Mouse (Mus musculus): ENCODE measurements around the gene Tnfsfm13. TPM values are rescaled to one million over a fixed set of nuclear protein-coding genes. Genes with fewer than 3 reads are reported as not detected.
"Not testable (repeated sequence)": the region's sequence is repeated elsewhere in the genome, so short reads cannot be mapped to it uniquely, and the experiment has no call there.

Gene Tnfsfm13
- total RNA-seq, 2 experiments from 2014 or later: 2.9 to 4.5 TPM

- DNase-seq: no peak
These were observed 8.7 kb upstream of the Tnfsfm13 start for GRCm38 (mm10) chr11:69704613-69705010.

DNA sequence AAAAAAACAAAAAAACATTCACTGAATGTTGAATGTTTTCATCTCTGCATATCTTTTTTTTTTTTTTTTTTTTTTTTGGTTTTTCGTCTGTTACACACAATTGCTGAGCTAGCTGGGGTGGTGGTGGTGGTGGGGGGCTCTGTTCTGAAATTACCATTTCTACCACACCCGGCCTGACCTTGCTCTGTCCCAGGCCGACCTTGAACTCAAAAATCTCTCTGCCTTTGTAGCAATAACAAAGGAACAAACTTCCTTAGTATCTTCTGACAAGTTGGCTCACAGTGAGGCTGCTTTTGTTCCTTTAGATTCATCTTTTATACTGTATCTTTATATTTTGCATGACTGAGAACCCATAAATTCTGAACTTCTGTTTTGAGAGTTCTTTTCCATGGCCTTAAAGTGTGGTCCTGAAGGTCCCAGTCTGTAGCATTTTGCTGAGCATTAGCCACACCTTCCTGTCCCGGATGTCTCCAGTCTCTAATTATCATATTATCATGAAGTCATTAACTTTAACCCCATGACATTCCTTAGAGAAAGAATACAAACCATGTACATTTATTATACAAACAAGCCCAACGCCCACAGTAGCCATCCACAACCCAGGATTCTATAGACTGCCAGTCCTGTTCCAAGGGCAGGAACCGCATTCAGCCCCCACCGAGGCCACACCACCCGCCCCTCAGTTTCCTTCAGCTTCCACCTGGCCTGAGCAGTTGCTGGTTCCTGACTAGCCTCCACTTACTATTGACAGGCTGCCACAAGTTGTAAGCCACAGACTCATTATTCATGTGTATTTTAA, 8.1 kb upstream of the Tnfsfm13 start:
- DNase-seq: no peak

GRCm38 (mm10) chr11:69703381-69703780, 7.5 kb upstream of the Tnfsfm13 start:
- not testable (repeated sequence) for DNase-seq

- not testable (repeated sequence) for DNase-seq
These were observed 7.0 kb upstream of the Tnfsfm13 start for GRCm38 (mm10) chr11:69702886-69703285.

- DNase-seq: no peak
These were observed 3.7 kb upstream of the Tnfsfm13 start for GRCm38 (mm10) chr11:69699595-69699994.

DNA sequence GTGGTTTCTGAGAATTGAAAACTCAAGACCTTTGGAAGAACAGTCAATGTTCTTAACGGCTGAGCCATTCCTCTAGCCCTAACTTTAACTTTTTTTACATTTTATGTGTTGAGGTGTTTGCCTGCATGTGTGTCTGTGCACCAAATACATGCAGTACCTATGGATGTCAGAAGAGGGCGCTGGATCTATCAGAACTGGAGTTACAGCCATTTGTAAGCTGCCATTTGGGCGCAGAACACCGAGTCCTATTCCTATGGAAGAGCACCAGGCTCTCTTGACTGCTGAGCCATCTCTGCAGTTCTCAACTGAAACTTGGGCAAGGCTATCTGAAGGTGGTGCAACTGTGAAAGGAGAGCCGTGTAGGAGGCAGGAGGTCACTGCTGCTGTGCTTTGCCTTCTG, 2.7 kb upstream of the Tnfsfm13 start:
- DNase-seq: no peak

- no peak for DNase-seq
These were observed 1.5 kb upstream of the Tnfsfm13 start for GRCm38 (mm10) chr11:69697396-69697795.

DNA sequence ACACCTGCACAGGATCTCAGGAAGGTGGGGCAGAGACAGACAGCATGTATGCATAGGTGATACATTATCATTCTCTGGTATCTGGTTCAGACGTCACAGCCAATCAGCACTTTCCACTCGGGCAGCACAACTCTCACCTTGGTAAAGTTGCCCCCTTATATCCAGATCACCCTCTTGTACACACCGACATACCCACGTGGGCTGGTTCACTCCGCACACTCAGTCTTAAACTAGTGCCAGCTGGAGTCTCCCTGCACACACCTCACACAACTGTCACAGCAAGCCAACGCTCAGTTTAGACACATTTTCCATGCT, 895 bp downstream of the Tnfsfm13 start:
- no peak for DNase-seq

- no peak for DNase-seq
These were observed 2.4 kb downstream of the Tnfsfm13 start for GRCm38 (mm10) chr11:69693421-69693965.

DNA sequence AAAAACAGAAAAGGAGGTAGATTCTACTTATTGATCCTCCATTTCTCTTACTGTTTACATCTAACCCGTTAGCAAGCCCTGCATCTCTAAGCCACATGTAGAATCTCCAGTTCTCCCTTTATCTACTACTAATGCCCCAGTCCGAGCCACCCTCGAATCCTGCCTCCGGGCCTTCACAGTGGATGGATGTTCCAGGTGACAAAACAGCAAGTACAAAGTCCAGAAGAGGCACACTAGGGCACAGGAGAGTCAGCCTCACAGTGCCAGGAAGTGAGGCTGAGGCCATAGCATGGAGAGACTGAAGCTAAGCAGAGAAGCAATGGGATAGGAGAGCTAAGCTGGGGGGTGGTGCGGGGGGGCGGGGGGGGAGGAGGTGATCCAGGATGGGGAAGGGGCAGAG, 3.0 kb downstream of the Tnfsfm13 start:
- DNase-seq: no peak

DNA sequence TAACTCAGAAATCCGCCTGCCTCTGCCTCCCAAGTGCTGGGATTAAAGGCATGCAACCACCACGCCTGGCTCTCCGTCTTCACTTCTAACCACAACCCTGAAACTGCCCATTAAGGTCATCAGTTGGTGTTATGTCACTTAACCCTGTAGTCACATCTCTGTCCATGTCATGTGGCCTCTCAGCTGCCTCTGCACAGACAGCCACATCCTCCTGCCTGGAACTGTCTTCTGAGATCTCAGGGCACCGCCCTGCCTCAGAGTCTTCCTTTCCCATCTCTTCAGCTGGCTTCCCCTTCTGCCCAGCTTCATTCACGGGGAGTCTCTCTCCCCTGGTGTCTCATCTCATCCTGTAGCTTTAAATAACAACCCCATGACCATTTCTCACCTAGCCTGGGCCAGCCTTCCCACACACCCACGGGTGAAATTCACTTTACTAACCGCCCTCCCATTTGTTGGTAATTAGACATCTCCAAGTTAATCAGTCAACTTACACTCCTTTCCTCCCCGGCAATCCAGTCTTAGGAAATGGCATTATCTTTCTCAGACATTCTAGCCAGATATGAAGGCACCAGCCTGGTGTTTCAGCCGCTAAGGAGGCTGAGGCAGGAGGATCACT, 3.6 kb downstream of the Tnfsfm13 start:
- no peak for DNase-seq

GRCm38 (mm10) chr11:69689891-69690290, 6.0 kb downstream of the Tnfsfm13 start:
- no peak for DNase-seq

- no peak for DNase-seq
These were observed 8.8 kb downstream of the Tnfsfm13 start for GRCm38 (mm10) chr11:69687061-69687460.

DNA sequence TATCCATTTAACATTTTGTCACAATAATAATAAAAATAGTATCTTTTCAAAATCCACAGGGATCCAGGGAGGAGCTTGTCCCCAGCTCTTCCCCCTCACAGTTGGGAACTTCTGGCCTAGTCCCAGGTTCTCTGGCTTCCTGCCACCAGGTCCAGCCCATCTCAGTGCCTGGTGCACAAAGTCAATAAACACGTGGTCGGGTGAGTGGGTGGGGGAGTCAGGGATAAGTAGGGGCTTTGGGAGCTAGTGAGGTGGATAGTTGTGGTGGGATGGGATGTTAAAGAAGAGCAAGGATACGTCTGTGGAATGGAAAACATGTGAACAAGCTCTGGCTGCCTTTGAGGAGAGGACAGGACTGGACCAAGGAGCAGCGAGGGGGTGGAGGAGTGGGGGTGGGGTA, 9.5 kb downstream of the Tnfsfm13 start:
- DNase-seq: peak; percentile 92

- peak; percentile 71 for DNase-seq
These were observed 10.3 kb downstream of the Tnfsfm13 start, which contains the start of gene Tnfsf13 for GRCm38 (mm10) chr11:69685526-69686148. TSS of gene Tnfsf13 (minus strand) at chr11:69685784.

GRCm38 (mm10) chr11:69684936-69685335, 11.0 kb downstream of the Tnfsfm13 start:
- DNase-seq: no peak

- peak; percentile 29 for DNase-seq
These were observed 11.7 kb downstream of the Tnfsfm13 start for GRCm38 (mm10) chr11:69684128-69684745.

- DNase-seq: no peak
These were observed 12.3 kb downstream of the Tnfsfm13 start for GRCm38 (mm10) chr11:69683576-69683975.

DNA sequence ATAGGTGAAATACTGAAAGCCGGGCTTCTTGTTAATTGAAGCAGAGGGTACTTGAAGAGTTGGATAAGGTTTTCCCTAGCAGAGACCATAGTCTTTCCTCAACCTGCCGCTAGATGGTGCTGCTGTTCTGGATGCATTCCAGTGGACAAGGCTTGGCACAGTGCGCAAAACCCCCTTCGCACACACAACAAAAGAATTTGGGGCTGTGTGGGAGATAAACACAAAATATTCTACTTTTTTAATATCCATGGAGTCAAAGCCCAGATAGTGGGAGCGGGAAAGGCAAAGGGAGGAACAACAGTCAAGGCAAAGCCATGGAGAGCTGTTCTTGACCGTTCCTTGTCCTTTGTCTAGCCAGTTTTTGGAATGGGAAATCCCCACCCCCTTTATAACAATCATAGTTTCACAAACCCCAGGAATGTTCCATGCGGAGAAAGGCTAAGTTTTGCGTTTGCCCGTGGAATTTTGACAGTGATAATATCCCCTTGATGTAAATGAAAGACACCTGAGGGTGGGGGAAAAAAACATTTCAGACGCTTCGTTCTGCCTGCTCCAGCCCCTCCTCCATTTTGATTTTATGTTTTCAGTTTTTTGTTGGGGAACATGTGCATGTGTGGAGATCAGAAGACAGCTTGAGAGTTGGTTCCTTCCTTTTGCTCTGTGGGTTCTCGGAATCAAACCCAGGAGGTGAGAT, 12.9 kb downstream of the Tnfsfm13 start:
- DNase-seq: peak; percentile 88

- DNase-seq: no peak
These were observed 13.6 kb downstream of the Tnfsfm13 start for GRCm38 (mm10) chr11:69682209-69682839.
